Mouse (Mus musculus) mouse trophoblast stem cell (cell line): ENCODE data around the gene Gm10778.
"Not testable (repeated sequence)": the region's sequence is repeated elsewhere in the genome, so short reads cannot be mapped to it uniquely, and the experiment has no call there.

Source experiments
- in situ Hi-C, 2 experiments: fragments of 300-500 bp; cut with MseI, MboI; formaldehyde crosslinking; loops; 2 replicates in 1 of 2; 3 replicates in 1 of 2; pipeline ENCODE4 v1.15.1; 2025

Gene Gm10778

GRCm38 (mm10) chr10:81704531-81705301, 55.9 kb downstream of the Gm10778 start, which contains the start of gene Zfp433:
Gene Zfp433 (plus strand): TSS chr10:81704825.
- in situ Hi-C loops: not testable (repeated sequence)
